ENCODE assay signal across 17 mouse cellular contexts in the genomic region with DNA sequence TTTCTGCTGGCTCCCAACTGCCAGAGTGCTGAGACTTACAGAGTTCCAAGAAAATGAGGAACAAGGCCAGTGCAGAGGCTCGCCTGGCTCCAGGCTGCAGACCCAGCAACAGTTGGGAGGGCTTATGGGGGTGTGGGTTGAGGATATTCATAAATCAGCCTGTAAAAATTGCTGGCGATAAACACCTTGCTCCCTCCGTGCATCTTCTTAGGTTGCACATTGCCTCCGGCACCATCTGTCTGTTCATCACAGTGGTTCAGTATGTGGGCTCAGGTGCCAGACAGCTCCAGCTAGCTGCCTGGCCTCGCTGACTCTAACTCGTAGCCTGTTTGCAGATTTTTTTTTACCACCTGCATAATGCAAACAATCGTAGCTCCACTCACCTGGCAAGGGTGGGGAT. TPM values are rescaled to one million over a fixed set of nuclear protein-coding genes. Genes with fewer than 3 reads are reported as not detected.
A peak's percentile ranks its signal among the peaks of the same experiment; 100 is the strongest.
DNase-seq lines count a peak whose midpoint lies in the region; ATAC-seq lines count a peak whose summit lies in the region.
"Had no signal": no experiment of that assay in that cellular context is flagged by ENCODE, and none has a peak within 500 bp of the region (broad histone marks: within the 10 kb centered on the region; RNA-seq: fewer than 3 reads in every experiment).

No protein-coding gene starts in this region.

- no peaks in the 10 kb centered on the region; the same call in 1 of the 2 replicates for H3K4me1 ChIP-seq in hindbrain, embryonic 16.5 days (ENCODE audit: control insufficient read depth, insufficient read depth, low read depth, low read length)
- no peaks in the 10 kb centered on the region; the same call in 1 of the 2 replicates for H3K4me1 ChIP-seq in hindbrain, embryonic 14.5 days (replicated peaks; ENCODE audit: control insufficient read depth, insufficient read depth, low read length)
- H3K4me1 ChIP-seq in embryonic facial prominence, embryonic 10.5 days: no peaks in the 10 kb centered on the region
- H3K4me1 ChIP-seq: embryonic facial prominence, embryonic 12.5 days had no signal

- no peak overlapping the region for H3K4me2 ChIP-seq in hindbrain, embryonic 16.5 days (ENCODE audit: low read length)
- H3K4me2 ChIP-seq in hindbrain, embryonic 14.5 days (replicated peaks): no peak overlapping the region
- H3K4me2 ChIP-seq: embryonic facial prominence, embryonic 12.5 days; forebrain, embryonic 15.5 days; intestine, embryonic 15.5 days had no signal

- H3K9me3 ChIP-seq in hindbrain, embryonic 16.5 days (ENCODE audit: control insufficient read depth, low read length): no peaks in the 10 kb centered on the region
- H3K9me3 ChIP-seq in hindbrain, embryonic 14.5 days (ENCODE audit: control insufficient read depth, low read length): no peaks in the 10 kb centered on the region
- no peaks in the 10 kb centered on the region for H3K9me3 ChIP-seq in embryonic facial prominence, embryonic 10.5 days
- H3K9me3 ChIP-seq: embryonic facial prominence, embryonic 12.5 days; forebrain, embryonic 15.5 days; heart, embryonic 10.5 days; intestine, embryonic 15.5 days had no signal

- H3K4me3 ChIP-seq in hindbrain, embryonic 16.5 days (ENCODE audit: low read length): no peak overlapping the region
- H3K4me3 ChIP-seq in hindbrain, embryonic 14.5 days (replicated peaks; ENCODE audit: low read length): no peak overlapping the region
- no peak overlapping the region for H3K4me3 ChIP-seq in embryonic facial prominence, embryonic 10.5 days
- H3K4me3 ChIP-seq: embryonic facial prominence, embryonic 12.5 days; forebrain, embryonic 15.5 days; heart, embryonic 10.5 days; intestine, embryonic 15.5 days had no signal

- H3K27ac ChIP-seq in hindbrain, embryonic 16.5 days (ENCODE audit: low read depth, low read length): peak overlapping the region; percentile 9; the same call in 1 of the 2 replicates
- no peak overlapping the region for H3K27ac ChIP-seq in hindbrain, embryonic 14.5 days
- no peak overlapping the region for H3K27ac ChIP-seq in embryonic facial prominence, embryonic 10.5 days (replicated peaks)
- H3K27ac ChIP-seq: embryonic facial prominence, embryonic 12.5 days; forebrain, embryonic 15.5 days; intestine, embryonic 15.5 days had no signal

- DNase-seq in hindbrain, embryonic 14.5 days (ENCODE audit: low spot score): no peak
- DNase-seq in right cerebral cortex, adult 2 months (ENCODE audit: low spot score in 2 of 2): peak; percentile 62 to 75
- DNase-seq in right cerebral cortex, postnatal 14 days: no peak
- peak; percentile 88 for DNase-seq in telencephalon, adult 2 months (ENCODE audit: low read depth, low spot score)
- DNase-seq in embryonic facial prominence, embryonic 10.5 days (ENCODE audit: low spot score): no peak
- DNase-seq in heart, postnatal 25 days (ENCODE audit: low spot score): no peak
- DNase-seq: adrenal gland, postnatal 14 days; kidney, postnatal 25 days; thymus, postnatal 36 days had no signal

- peak; percentile 28; the same call in 1 of the 2 replicates for ATAC-seq in hindbrain, embryonic 16.5 days
- ATAC-seq in hindbrain, embryonic 14.5 days (ENCODE audit: low FRiP score): no peak
- peak; percentile 37; the same call in 1 of the 2 replicates for ATAC-seq in common myeloid progenitor, adult 5-6 weeks (replicated peaks; ENCODE audit: low read depth, poor library complexity, severe bottlenecking)
- ATAC-seq: CD4-positive, CD25-positive, alpha-beta regulatory T cell, adult 4 months; forebrain, embryonic 15.5 days had no signal

- no peak overlapping the region for H3K9ac ChIP-seq in hindbrain, embryonic 16.5 days (ENCODE audit: low read depth, low read length)
- no peak overlapping the region for H3K9ac ChIP-seq in hindbrain, embryonic 14.5 days
- H3K9ac ChIP-seq: embryonic facial prominence, embryonic 12.5 days; forebrain, embryonic 15.5 days; intestine, embryonic 15.5 days had no signal

- 64% methylated on average over 7 of the region's 7 CpGs for WGBS in hindbrain, embryonic 16.5 days
- 71% methylated on average over 7 of the region's 7 CpGs for WGBS in hindbrain, embryonic 14.5 days
- WGBS in embryonic facial prominence, embryonic 10.5 days: 85% methylated on average over 7 of the region's 7 CpGs

- H3K27me3 ChIP-seq in hindbrain, embryonic 16.5 days (replicated peaks; ENCODE audit: control insufficient read depth, insufficient read depth, low read length): no peaks in the 10 kb centered on the region
- no peaks in the 10 kb centered on the region for H3K27me3 ChIP-seq in hindbrain, embryonic 14.5 days (ENCODE audit: control insufficient read depth, insufficient read depth, low read length)
- H3K27me3 ChIP-seq in embryonic facial prominence, embryonic 10.5 days (replicated peaks; ENCODE audit: low read depth, poor library complexity, severe bottlenecking): no peaks in the 10 kb centered on the region
- H3K27me3 ChIP-seq: embryonic facial prominence, embryonic 12.5 days; forebrain, embryonic 15.5 days; intestine, embryonic 15.5 days; Patski had no signal

- intact Hi-C loops in heart, postnatal 25 days (cut with DNase I): no loop called here

- no peaks in the 10 kb centered on the region for H3K36me3 ChIP-seq in hindbrain, embryonic 16.5 days (ENCODE audit: control insufficient read depth, insufficient read depth, low read length)
- H3K36me3 ChIP-seq in hindbrain, embryonic 14.5 days (replicated peaks; ENCODE audit: control insufficient read depth, insufficient read depth): no peaks in the 10 kb centered on the region
- no peaks in the 10 kb centered on the region for H3K36me3 ChIP-seq in embryonic facial prominence, embryonic 10.5 days (replicated peaks)
- H3K36me3 ChIP-seq: embryonic facial prominence, embryonic 12.5 days; forebrain, embryonic 15.5 days; heart, embryonic 10.5 days; intestine, embryonic 15.5 days had no signal

RNA-seq across cellular contexts. Expression of gene Prkag2, which starts 13.4 kb away (rescaled TPM):
- 96.6 and 111 TPM in 2 replicates for polyA plus RNA-seq in hindbrain, embryonic 16.5 days (2015; fragmentation: Nextera tagmentation; extraction: Ambion mirVana)
- 105 and 106 TPM in 2 replicates for polyA plus RNA-seq in hindbrain, embryonic 14.5 days (2014; fragmentation: Nextera tagmentation; extraction: Ambion mirVana)
- total RNA-seq in common myeloid progenitor, adult 5-6 weeks (2017): 17.6 and 26.3 TPM in 2 replicates
- 38.2 and 39.5 TPM in 2 replicates for polyA plus RNA-seq in embryonic facial prominence, embryonic 10.5 days (2016; fragmentation: Nextera tagmentation; extraction: Ambion mirVana)
- 10 to 100 TPM; 29.7 to 36.6 TPM for total RNA-seq in heart, postnatal 25 days (2021)

Comparison
In these comparisons a context has a peak if more than half of its experiments do, and no peak if none do; other contexts are left out.
1. DNase-seq: peak in right cerebral cortex, adult 2 months (2 of 2) and telencephalon, adult 2 months (single experiment); none in hindbrain, embryonic 14.5 days (single experiment), right cerebral cortex, postnatal 14 days (single experiment), embryonic facial prominence, embryonic 10.5 days (single experiment) and heart, postnatal 25 days (single experiment).